Mouse (Mus musculus): ENCODE results near the gene Lin7a.
"Not testable (repeated sequence)": the region's sequence is repeated elsewhere in the genome, so short reads cannot be mapped to it uniquely, and the experiment has no call there.

Lin7a gene

DNA sequence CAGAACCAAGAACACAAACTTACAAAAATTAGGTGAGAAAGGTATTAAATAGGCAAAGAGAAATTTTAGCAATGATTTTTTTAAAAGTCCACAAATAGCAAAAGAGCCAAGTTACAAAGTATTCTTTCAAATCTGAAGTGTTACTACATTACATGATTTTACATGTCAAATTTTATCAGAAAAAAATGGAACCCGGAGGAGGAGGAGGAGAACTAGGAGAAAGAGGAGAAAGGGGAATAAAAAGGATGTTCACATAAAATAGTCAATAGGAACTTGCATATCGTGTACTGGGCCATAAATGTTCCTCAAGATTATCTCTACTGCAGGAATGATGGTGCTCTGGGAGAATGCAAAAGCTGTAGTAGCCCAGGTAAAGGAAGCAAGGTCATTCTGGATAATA is 34.4 kb upstream of the Lin7a start:
- no peak for DNase-seq (ENCODE audit: low read depth, low spot score)

DNA sequence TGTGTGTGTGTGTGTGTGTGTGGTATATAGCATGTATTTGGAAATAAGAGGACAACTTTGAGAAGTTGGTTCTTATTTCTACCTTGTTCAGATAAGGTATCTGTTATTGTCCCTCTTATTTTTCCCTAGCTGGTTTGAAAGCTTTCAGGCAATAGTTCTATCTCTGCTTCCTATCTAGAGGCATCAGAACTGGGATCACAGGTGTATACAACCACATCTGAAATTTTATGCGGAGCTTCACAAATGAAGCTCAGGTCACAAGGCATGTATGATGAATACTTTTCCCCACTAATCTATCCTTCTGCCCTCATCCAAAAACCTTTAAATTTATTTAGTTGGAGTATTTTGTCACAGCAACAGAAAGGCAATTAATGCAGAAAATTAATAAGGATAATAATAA is 33.8 kb upstream of the Lin7a start:
- DNase-seq (ENCODE audit: low read depth, low spot score), result no peak

DNA sequence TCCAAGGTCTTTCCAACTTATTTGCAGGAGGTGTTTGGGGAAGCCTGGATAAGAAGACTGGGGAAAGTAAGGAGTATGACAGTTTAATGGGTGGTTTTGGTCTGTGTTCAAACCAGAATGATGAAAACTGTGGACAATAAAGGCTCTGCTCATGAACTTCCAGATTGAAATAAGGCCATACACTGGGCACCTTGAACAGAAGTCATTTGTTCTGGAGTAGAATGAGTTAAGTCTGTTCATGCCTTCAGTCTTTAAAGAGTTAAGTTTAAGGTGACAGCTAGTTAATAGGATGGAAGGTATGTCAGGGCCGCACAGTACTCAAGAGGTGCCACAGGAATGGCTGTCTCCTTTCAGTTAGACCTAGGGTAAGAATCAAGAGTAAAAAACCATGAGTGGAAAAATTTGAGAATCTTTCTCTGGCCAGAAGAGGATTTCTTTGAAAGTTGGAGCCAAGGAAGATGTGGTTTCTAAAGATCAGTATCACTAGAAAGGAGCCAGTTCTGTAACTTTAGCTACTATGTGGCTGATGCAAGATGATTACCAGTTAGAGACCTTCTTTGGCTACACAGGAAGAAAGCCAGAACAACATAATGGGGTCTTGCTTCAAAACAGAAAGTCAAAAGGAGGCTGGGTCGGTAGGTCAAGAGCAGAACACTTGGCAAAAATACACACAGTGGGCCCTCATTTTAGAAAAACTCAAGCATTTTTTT is 33.2 kb upstream of the Lin7a start:
- no peak for DNase-seq (ENCODE audit: low read depth, low spot score)

DNA sequence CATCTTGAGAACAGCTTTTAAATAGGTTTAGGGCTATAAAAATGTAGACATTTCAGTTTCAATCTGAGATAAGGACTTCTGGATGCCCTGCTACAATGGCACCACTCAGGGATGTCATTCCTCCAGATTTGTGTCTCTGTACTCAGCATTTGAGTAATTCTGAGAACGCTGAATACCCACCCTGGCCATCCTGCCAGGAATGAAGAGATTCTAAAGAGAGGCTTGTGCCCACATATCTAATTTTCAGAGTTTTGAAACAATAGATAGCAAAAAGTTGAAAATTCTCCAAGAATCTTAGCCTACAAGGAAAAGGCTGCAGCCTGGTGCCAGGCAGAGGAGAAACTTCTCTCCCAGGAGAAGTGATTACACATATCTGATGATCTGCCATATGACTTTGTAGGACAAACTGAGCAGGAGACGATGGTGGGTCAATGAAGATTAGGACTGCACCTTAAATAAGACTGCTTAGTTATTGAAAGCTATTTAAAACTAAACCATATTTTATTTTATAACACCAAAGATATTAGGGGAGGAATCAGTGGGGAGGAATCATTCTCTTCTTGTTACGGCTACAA is 32.5 kb upstream of the Lin7a start:
- no peak for DNase-seq (ENCODE audit: low read depth, low spot score)

DNA sequence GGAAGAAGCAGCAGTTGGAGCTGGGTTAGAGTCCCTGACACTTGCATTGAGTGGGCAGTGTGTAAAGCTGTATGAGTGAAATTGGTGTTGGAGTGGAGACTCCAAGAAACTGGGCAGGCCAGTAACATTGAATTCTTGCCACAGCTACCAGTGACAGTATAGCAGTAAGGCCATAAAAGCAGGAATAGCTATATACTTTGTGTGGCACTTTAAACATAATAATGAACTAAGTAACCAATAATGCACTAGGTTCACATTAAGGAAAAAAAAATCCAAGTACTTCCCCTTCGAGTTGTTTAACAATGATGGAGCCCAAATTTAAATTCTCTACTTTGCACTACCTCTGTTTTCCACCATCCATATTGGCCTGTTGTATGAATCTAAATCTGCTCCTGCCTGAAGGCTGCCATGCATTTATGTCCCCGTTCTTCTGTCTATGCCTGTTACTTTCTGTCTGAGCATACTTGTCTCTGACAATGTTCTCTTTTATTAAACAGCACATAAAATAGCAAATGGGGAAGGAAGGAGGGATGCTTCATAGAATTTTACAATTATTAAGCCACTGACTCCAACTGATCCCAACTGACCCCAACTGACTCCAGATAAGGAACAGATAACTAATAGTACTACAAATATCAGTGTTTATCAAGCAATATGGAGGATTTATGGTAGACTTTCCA is 31.7 kb upstream of the Lin7a start:
- DNase-seq (ENCODE audit: low read depth, low spot score), result no peak

DNA sequence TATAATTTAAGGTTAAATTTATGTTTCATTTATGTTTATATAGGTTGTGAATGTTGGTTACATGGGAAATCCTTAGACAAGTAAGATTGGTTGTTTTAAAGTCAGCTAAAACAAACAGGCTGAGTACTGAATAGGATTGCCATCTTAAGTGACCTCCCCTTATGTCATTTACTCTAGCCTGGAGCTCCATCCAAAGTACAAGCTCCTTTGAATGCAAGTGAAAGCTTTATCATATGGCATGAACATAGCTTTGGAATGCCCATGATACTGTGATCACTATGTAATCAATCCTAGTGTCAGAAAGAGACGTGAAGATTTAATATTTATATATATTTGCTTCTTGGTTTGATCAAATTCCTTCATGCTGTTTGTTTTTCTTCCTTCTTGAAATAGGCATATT is 31.0 kb upstream of the Lin7a start:
- no peak for DNase-seq (ENCODE audit: low read depth, low spot score)

DNA sequence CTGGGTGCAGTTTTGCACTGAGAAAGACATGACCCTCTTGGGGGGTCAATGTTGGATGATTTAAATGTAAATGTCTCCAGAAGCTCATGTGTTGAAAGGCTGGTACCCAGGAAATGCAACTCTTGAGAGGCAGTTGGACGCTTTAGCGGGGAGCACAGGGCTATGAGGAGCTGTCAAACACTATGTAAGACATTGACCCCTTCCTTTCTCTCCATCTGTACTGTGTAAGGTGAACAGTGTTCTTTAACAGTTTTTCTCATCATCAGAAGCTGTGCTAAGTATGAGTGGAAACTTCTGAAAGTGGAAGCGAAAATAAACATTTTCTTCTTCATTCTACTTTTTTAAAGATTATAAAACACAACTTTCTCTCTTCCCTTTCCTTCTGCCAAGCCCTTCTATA is 30.5 kb upstream of the Lin7a start:
- no peak for DNase-seq (ENCODE audit: low read depth, low spot score)

DNA sequence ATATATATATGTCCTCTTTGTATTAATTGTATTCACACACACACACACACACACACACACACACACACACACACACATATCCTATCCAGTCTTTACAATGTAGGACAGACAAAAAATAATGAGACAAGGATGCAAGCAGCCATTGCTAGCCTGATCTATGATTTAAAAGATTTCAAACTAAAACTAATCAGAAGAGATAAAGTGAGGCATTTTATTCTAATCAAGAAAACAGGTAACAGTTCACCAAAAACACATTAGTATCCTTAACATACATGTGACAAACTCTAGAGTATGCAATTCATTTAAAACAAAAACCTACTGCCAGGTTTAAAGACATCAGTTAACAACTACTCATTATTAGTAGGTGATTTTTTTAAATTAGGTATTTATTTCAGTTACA is 30.1 kb upstream of the Lin7a start:
- DNase-seq (ENCODE audit: low read depth, low spot score), result no peak

DNA sequence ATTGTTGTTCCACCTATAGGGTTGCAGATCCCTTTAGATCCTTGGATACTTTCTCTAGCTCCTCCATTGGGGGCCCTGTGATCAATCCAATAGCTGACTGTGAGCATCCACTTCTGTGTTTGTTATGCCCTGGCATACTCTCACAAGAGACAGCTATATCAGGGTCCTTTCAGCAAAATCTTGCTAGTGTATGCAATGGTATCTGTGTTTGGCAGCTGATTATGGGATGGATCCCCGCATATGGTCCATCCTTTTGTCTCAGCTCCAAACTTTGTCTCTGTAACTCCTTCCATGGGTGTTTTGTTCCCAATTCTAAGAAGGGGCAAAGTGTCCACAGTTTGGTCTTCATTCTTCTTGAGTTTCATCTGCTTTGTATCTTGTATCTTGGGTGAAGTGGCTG is 29.5 kb upstream of the Lin7a start:
- DNase-seq (ENCODE audit: low read depth, low spot score), result not testable (repeated sequence)

DNA sequence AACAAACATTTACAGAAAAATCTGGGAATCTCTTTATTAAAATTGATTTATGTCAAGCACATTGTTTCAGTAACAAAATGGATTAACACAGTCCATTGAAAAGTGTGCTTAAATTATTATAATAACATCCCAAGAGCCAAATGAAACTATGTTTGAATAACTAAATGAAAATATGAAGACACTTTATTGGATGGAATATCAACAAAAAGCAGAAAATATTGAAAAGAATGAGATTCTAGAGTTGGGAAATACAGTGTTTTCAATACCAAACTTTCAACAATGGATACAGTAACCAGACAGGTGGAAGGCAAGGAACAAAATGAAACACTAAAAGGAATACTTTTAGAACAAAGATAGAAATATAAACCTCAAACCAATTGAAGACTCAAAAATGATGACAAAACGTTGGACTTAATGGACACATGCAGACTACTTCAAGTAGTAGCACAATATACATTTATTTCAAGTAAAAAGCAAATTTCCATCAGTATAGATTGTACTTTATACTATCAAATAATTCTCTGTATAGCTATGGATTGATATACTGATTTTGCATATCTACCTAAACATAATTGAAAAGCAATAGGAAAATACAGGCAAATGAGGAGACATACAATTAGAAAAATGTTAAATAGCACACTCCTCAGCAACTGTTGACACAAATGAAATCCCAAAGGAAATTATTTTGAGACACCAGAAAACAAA is 28.6 kb upstream of the Lin7a start:
- DNase-seq (ENCODE audit: low read depth, low spot score), result no peak

DNA sequence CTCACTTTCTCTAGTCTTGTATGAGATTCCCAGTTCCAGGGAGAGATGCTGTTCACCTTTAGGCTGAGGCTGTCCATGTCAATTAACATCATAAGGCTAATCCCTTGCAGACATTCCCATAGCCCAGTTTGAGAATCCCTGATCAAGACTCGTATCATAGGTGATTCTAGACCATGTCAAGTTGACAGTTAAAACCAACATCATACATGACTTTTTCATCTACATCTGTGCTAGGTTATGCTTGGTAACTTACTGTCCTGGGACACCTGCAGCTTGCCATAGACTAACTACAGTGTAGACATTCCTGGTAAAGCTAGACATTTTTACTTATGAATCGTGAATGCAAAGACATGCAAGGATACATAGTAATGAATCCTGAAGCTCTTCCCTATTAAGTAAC is 27.3 kb upstream of the Lin7a start:
- no peak for DNase-seq (ENCODE audit: low read depth, low spot score)

DNA sequence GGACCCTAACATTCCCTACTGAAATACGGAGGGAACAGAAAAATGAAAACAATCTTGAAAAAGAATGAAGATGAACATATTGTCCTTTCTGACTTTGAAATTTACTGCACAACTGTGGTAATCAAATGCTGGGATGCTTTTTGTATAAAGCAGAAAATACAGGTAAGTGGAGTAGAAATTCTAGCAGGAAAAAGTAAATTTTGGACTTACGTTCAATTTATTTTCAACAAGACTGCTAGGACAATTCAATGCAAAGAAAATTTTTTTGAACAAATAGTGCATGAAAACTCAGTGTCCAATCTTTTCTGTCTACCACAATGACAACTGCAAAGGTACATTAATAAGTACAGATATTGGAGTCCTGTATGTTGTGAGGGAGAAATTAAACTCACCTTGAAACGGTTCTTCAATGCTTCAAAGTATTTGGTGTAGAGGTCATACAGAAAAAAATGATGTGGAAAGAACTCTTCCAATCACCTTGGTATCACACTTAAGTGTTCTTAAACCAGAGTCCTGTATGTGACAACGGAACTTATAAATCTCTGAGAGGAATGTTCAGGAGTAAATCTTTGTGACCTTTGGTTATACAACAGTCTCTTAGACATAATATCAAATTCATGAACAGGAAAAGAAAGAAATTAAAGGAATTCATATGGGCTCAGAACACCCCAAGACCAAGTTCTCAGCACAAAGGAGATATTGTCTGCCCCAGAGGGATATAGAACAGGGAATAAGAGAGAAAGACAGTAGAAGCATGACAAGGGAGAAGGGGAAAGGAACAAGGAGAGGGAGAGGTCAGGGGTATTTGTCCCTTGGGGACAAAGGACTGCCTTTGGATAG is 26.6 kb upstream of the Lin7a start:
- DNase-seq (ENCODE audit: low read depth, low spot score), result no peak

DNA sequence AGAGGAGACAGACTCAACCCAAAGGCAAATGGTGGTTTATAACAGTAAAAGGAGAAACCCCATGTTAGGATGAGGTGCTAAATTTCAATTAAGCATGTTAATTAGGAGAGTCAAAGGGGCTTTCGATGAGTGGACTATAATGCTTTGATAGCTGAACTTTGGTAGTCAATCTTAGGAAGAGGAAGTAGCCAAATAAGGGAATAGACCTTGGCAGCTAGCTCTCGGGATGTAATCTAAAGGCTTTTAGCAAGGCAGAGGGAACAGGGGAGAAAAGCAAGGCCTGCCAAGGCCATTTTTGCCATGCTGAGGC is 26.0 kb upstream of the Lin7a start:
- DNase-seq (ENCODE audit: low read depth, low spot score), result no peak

DNA sequence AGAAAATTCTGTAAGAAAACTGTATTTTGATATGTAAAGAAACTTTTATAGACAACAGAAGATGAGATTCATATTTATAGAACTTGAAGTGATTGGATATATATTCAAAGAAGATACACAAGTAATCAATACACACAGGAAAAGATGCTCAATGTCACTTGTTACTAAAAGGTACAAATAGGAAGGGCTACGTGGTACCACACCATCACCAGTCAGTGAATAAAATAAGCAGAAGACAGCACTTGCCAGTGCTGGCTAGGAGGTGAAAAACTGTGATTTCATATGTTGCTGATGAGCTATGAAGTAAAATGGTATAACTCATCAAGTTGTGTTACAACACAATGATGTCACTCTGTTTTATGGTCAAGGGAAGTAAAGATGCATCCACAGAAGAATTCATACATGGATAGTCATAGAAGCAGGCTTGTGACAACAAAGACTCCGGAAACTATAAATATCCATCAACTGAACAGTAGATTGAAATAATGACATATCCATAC is 25.5 kb upstream of the Lin7a start:
- DNase-seq (ENCODE audit: low read depth, low spot score), result no peak

DNA sequence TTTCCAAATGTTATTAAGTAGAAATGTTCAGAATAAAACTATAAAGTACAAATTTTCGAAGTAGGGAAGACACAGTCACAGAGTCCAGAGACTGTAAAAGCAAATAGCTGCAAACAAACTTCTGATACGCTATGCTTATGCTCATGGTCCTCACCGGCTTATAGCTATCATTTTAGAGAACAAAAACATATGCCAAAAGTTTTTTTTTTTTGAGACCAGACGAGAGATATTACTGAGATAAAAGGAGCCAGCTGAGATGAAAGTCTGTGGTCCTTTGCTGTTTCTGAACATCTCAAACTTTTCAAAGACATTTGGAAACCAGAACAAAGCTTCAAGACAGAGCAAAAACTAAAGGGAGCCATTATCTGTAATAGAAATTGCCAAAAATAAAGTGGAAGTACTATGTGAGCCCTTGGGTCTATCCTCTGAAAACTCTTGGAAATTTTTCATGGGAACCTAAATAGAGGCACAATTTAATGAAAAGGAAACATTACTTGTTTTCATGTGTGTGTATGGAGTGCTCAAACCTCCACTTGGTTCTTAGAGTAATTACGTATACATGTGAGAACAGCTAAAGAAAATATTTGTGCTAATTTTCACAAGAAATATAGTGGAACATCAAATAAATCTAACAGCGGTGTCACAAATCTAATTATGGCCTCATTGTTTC is 24.4 kb upstream of the Lin7a start:
- no peak for DNase-seq (ENCODE audit: low read depth, low spot score)

DNA sequence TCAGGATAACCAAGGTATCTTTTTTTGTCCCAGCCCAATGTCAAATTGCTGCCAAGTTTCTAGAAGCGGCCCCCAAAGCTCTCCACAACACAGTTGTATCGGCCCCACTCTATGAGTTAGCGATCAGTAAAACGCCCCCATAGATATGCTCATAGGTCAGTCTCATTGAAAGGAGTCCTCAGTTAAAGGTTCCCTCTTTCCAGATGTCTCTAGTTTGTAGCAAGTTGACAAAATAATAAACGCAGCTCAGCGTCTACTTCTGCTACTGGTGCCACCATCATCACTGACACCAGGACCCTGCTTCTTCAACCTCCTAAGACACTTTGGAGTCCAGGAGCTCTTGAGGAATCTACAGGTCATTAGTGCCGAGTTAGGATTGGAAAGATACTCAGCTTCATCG is 23.0 kb upstream of the Lin7a start:
- no peak for DNase-seq (ENCODE audit: low read depth, low spot score)

DNA sequence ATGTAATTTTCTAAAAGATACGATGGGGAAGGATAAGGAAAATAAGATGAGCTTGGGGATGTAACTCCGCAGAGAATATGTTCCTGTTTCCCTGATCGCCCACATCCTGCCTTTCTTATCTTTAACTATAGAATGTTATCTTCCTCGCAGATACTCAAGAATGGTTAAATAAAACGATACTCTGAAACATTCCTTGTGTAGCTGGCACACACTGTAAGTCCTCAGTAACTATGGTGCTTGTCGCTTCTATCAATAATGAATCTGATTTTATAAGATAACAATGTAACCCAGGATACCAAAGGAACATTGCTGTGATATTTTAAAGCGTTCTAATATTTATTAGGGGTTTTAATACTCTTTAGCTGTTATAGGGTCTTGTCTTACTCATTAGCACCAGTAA is 22.4 kb upstream of the Lin7a start:
- DNase-seq (ENCODE audit: low read depth, low spot score), result no peak

DNA sequence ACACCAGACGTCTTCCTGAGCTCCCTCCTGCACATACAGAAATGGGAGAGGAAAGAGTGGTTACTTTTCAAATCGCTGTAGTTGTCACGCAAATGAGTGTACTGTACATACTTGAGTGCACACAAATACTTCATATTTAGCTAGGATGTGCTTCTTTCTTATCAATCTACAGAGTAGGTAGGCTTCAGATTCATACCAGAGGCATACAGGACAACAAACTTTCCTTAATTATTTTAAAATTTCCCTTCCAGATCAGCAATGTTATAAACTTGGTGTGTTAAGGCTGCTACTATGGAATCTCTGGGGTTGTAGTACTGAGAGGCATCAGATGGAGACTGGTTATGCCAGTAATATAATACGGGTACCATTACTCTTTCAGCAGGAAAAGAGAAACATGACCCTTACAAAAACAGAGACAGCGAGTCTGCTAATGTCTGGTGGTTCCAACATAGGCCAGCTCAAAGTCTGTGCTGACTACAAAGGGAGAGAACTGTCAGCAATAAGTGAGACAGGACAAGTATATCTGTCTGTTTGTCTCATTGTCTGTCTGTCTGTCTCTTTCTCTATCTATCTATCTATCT is 21.8 kb upstream of the Lin7a start:
- DNase-seq (ENCODE audit: low read depth, low spot score), result no peak

DNA sequence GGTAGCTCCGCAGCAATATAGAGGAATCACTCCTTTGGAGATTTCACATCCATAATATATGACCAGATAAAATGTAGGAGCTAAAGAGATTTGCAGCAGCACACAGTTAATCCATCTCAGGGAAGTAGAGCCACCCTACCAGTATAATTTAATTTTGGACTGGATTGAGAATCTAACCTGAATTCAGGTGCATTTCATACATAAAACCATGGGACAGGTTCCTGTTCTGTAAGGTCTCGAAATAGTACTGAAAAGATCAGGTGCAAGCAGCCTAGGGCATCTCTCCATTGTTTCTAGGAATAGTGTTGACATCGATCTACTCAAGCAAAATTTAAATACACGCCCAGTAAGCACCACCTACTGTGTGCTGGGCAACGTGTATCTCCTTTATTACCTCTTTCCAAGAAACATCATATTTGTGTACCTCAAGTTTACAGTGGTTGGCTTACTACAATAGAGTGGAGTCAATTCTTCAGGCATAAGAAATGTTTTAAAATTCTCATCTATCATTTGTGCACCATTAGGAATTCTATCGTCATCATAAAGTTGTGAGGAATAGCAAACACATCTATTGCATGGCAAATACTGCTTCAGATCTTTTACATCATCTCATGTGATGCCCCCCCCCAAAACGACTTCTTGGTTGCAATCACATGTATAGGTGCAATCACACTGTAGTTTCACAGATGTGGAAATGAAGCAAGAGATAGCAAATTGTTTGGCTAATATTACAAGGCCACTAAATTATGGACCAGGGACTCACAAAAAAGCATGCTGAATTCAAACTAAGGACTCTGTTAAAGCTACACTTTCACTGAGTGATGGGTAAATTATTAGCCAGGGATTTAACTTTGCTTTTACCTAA is 20.9 kb upstream of the Lin7a start:
- no peak for DNase-seq (ENCODE audit: low read depth, low spot score)

DNA sequence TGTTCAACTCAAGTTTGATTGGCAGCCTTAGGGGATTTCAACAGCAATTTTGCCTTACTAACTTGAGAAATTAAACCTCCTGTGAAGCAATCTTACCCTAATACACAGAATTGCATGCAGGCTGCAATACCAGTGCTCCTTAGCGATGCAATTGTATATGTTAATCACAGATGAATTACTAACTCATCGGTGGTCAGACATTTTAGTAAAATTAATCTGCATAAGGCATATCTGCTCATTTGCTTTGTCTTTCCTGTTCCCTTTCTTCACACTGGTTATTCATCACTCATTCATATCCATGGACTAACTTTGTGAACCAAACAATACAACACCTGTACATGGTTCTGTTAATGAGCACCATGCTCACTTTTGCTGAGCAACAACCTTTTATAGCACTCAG is 20.2 kb upstream of the Lin7a start:
- no peak for DNase-seq (ENCODE audit: low read depth, low spot score)

Data from CD4-positive, CD25-positive, alpha-beta regulatory T cell, adult 2 months (primary cell).